Mouse (Mus musculus) embryonic facial prominence, embryonic 12.5 days (tissue): Measurements from ENCODE around the gene Ppie. TPM values are rescaled to one million over a fixed set of nuclear protein-coding genes. Genes with fewer than 3 reads are reported as not detected.
A peak's percentile ranks its signal among the peaks of the same experiment; 100 is the strongest.
"Not testable (repeated sequence)": the region's sequence is repeated elsewhere in the genome, so short reads cannot be mapped to it uniquely, and the experiment has no call there.

Experiments used
- ATAC-seq: fragments of 200-750 bp; cut with Nextera tagmentation; 2 replicates; pipeline ENCODE4 v1.8.0; 2017; ENCODE audit not compliant: insufficient number of reproducible peaks, insufficient read depth, low FRiP score, low TSS enrichment
- H3K27ac ChIP-seq: fragments of 300-500 bp; sonication (generic); 2 replicates; pipeline ENCODE4 v1.5.1; 2016; ENCODE audit warnings: mild to moderate bottlenecking
- H3K27me3 ChIP-seq: fragments of 300-500 bp; sonication (generic); 2 replicates; pipeline ENCODE4 v1.6.1; 2016; ENCODE audit warnings: mild to moderate bottlenecking, moderate library complexity
- H3K36me3 ChIP-seq: fragments of 300-500 bp; sonication (generic); 2 replicates; pipeline ENCODE4 v1.6.1; 2016; ENCODE audit warnings: mild to moderate bottlenecking
- H3K4me1 ChIP-seq: fragments of 300-500 bp; sonication (generic); 2 replicates; pipeline ENCODE4 v1.6.1; 2016
- H3K4me2 ChIP-seq: fragments of 300-500 bp; sonication (generic); replicated peaks from 2 replicates; pipeline ENCODE4 v1.6.1; 2016; ENCODE audit warnings: mild to moderate bottlenecking, moderate library complexity
- H3K4me3 ChIP-seq: fragments of 300-500 bp; sonication (generic); 2 replicates; pipeline ENCODE4 v1.5.1; 2016; ENCODE audit warnings: mild to moderate bottlenecking
- H3K9ac ChIP-seq: fragments of 300-500 bp; sonication (generic); 2 replicates; pipeline ENCODE4 v1.6.1; 2016; ENCODE audit warnings: mild to moderate bottlenecking, moderate library complexity
- H3K9me3 ChIP-seq: fragments of 300-500 bp; sonication (generic); 2 replicates; pipeline ENCODE4 v1.6.1; 2016; ENCODE audit warnings: mild to moderate bottlenecking, moderate library complexity
- WGBS: fragments of 180-500 bp; shearing (Covaris S2); methylation state at CpG from one replicate; pipeline ENCODE4 v1.1.7; 2016; 5-methylcytosine and 5-hydroxymethylcytosine counted together
- polyA plus RNA-seq: library from polyadenylated mRNA; unstranded; fragments of >200 nt; fragmentation: Nextera tagmentation; extraction: Ambion mirVana; gene quantifications from 2 replicates; pipeline ENCODE4 v1.2.1, GENCODE M21; 2016

Gene Ppie
- 108 and 110 TPM in 2 replicates for polyA plus RNA-seq

DNA sequence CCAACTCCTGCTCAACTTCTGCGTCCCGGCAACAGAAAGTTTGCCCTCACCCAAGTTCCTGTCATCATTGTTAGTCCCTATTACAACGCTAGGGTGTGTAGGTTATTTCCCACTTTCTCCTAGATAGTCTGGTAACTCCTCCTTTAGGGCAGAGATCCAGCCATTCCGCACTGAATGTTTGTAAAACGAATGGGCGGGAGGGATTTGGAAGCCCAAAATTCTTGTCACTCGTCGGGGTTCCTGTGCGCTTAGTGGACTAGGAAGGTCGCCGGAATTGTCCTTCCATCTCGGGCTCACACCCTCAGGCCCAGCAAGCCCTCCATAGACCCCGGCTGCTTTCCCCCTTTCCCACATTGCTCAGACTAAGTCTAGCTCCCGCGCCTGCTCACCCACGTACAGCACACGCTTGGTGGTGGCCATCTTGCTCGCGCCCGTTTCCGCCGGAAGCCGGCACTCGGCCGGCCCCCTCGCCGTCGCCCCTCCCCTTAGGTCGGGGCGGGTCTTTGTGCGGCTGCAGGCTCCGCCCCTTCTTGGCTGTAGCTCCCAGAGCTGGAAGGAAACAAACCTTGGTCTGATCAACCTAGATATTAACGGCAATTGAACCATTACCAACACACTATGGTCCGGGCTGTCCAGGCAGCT, at the start of gene Ppie:
Ppie (minus strand) TSS at position 439 of the 642 bp plus-strand sequence.
- H3K4me3 ChIP-seq, result peak within 1 kb of the TSS; percentile 59
- peaks cover 19% of the 10 kb centered on the region for H3K36me3 ChIP-seq
- no peaks in the 10 kb centered on the region for H3K9me3 ChIP-seq
- WGBS, result under 1% methylated on average over 34 of the region's 34 CpGs
- H3K27me3 ChIP-seq, result no peaks in the 10 kb centered on the region
- peaks cover 12% of the 10 kb centered on the region for H3K4me1 ChIP-seq
- H3K27ac ChIP-seq, result peak within 1 kb of the TSS; percentile 91
- peak; percentile 93 for ATAC-seq
- peak within 1 kb of the TSS; percentile 64 for H3K9ac ChIP-seq
- H3K4me2 ChIP-seq, result peak within 1 kb of the TSS; percentile 88

DNA sequence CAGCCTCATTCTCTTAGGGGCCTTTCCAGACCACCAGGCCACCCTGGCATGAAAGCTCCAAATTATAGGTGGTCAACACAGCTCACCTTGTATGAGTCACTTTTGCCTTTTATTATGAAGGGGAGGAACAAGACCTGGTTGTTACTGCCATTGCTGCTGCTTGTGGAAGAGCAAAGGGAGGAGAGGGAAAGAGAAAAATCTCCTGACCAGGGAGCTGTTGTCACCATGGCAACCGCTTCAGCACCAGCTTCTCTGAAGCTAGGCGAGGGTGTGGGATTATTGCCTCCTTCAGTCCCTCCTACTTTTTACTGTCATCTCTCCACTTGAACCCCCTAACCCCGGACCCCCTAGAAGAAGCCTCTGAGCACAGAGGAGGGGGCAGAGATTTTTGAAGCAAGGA, 45.1 kb upstream of the Ppie start:
- Histone ChIP-seq H3K4me2 (no peak overlapping the region), H3K27me3 (peaks cover 68% of the 10 kb centered on the region), H3K4me1 (peaks cover 3% of the 10 kb centered on the region; the same call in 1 of the 2 replicates), H3K27ac (no peak overlapping the region), H3K36me3 (no peaks in the 10 kb centered on the region), H3K9ac (no peak overlapping the region), H3K9me3 (no peaks in the 10 kb centered on the region), H3K4me3 (no peak overlapping the region)
- 40% methylated on average over 3 of the region's 3 CpGs for WGBS
- no peak for ATAC-seq

DNA sequence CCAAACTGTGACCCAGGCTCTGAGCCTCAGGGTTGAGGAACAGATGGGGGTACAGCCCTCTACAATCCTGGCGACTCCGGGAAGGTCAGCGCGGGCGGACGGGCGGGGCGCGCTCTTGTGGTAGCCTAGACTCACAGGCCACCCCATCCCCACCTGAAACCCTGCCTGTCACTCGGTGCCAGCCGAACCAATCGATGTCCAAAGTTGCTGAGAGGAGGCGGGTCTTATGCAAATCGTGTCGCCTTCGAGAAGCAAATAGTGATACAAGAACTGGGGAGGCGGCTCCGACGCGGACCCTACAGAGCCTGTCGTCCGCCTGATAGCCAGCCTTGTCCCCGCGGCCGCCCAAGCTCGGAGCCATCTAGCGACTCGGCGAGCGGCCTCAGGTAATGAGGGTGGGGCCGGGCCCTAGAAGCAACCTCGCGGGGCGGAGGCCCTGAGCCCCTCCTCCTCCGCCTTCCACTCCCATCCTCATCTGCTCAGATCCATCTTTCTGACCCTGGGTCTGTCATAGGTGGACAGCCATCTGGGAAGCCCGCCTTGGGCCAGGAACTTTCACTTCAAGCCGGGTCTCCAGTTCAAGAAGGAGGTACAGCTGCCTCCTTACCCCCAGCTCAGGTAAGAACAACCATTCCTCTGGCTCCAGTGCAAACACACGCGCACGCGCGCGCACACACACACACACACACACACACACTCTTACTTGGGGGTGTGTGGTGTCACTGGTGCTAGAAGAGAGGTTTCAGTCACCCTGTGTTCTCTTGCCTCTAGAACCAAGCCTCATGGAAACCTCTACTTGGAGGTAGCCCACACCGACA, 43.7 kb upstream of the Ppie start:
- peak overlapping the region; percentile 67 for H3K4me2 ChIP-seq
- no peaks in the 10 kb centered on the region for H3K9me3 ChIP-seq
- H3K27me3 ChIP-seq, result peaks cover 68% of the 10 kb centered on the region
- H3K27ac ChIP-seq, result no peak overlapping the region
- H3K36me3 ChIP-seq, result no peaks in the 10 kb centered on the region
- ATAC-seq, result peak; percentile 90
- 11% methylated on average over 44 of the region's 44 CpGs for WGBS
- H3K9ac ChIP-seq, result no peak overlapping the region
- peak overlapping the region; percentile 40 for H3K4me3 ChIP-seq
- peaks cover 3% of the 10 kb centered on the region; the same call in 1 of the 2 replicates for H3K4me1 ChIP-seq

DNA sequence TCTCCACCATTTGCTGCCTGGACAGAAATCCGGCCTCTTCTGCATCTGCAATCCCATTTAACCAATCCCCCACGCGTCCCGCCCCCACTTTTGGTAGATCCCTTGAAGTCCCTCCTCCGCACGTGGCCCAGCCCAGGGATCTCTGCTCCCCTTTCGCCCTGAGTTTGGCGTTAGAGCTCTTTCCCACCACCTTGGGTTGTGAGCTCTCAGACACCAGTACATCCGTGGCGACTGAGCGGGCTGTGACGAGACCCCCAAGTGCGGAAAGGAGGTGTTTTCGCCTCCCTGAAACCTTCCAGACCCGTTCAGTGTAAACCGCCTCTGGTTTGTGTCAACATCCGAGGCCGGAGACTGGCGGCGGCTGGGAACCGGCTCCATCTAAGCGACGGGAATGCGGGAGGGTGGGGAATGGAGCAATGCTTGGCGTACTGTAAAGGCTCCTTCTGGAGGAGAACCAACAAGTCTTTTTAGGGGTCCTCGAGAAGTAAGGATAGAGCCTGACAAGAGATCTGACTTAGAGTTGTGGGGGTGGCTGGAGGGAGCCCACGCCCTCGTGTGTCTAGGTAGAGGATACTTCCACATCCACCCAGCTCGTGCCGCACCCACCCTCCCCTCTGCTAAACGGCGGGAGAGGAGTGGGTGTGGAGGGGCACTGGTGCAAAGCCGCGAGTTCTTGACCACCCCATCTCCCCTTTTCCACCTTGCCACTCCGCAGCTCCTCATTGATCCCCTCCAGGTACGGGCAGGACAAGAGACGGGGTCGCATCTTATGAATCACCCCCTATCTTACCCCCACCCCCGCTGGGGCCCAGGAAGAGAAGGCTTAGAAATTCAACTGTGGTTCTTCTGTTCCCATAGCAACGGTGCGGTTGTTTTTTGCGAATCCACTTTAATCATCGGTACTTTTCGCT, 42.8 kb upstream of the Ppie start, which contains the start of gene Hpcal4:
Hpcal4 (plus strand) TSS at position 900 of the 911 bp plus-strand sequence.
- Histone ChIP-seq H3K4me2 (peak within 1 kb of the TSS; percentile 67), H3K9me3 (no peaks in the 10 kb centered on the region), H3K9ac (0 out of 2 replicates have a peak within 1 kb of the TSS, but pooled peaks have one; percentile 16), H3K27me3 (peaks cover 68% of the 10 kb centered on the region), H3K36me3 (no peaks in the 10 kb centered on the region), H3K4me1 (peaks cover 3% of the 10 kb centered on the region; the same call in 1 of the 2 replicates), H3K27ac (no peak within 1 kb of the TSS), H3K4me3 (peak within 1 kb of the TSS; percentile 40)
- 1% methylated on average over 43 of the region's 44 CpGs for WGBS
- 0 out of 2 replicates have a peak, but pooled peaks have one; percentile 30 for ATAC-seq

DNA sequence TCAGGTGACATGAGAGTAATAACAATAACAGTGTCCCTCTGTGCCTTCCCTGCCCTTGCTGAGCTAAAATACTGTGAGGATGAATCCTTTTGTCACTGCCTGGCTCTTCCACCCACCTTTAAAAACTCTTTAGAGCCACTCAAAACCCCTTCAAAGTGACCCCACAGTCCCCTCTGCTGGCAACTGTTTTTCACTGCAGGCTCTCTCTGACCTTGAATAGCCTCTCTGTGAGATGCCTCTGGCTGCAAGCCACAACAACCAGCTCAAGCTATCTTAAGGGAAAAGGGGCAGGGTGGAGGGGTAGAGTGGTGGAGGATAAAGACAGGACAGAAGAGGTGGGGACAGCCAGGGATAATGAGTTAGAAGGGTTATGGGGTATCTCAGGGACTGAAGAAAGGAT, 32.1 kb upstream of the Ppie start:
- ATAC-seq, result no peak
- Histone ChIP-seq H3K36me3 (no peaks in the 10 kb centered on the region), H3K4me3 (no peak overlapping the region), H3K9me3 (no peaks in the 10 kb centered on the region), H3K27me3 (peaks cover 20% of the 10 kb centered on the region), H3K9ac (no peak overlapping the region), H3K27ac (no peak overlapping the region), H3K4me1 (no peaks in the 10 kb centered on the region), H3K4me2 (no peak overlapping the region)

DNA sequence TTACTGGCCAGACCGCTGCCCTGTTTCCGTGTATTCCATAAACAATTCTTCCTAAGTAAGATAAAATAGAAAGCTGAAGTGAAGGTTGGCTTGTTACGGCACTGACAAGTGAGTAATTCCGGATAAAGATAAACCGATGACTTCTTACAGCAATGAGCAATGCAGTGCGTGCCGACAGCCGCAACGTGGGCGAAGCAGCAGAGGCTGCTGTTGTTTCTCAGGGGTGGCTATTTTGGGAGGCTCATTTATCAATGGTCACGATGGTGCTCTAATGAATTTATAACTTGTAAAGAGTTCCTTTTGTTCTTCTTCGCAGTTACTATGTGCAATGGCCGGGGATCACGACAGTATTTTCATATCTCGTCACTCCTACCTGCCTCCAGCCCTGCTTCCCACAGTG, 24.4 kb upstream of the Ppie start:
- no peaks in the 10 kb centered on the region for H3K9me3 ChIP-seq
- no peak overlapping the region for H3K4me2 ChIP-seq
- ATAC-seq, result no peak
- no peaks in the 10 kb centered on the region for H3K36me3 ChIP-seq
- no peaks in the 10 kb centered on the region; the same call in 1 of the 2 replicates for H3K4me1 ChIP-seq
- peaks cover 8% of the 10 kb centered on the region; the same call in 1 of the 2 replicates for H3K27me3 ChIP-seq
- H3K4me3 ChIP-seq, result no peak overlapping the region
- H3K9ac ChIP-seq, result no peak overlapping the region
- H3K27ac ChIP-seq, result no peak overlapping the region
- 90% methylated on average over 15 of the region's 15 CpGs for WGBS

DNA sequence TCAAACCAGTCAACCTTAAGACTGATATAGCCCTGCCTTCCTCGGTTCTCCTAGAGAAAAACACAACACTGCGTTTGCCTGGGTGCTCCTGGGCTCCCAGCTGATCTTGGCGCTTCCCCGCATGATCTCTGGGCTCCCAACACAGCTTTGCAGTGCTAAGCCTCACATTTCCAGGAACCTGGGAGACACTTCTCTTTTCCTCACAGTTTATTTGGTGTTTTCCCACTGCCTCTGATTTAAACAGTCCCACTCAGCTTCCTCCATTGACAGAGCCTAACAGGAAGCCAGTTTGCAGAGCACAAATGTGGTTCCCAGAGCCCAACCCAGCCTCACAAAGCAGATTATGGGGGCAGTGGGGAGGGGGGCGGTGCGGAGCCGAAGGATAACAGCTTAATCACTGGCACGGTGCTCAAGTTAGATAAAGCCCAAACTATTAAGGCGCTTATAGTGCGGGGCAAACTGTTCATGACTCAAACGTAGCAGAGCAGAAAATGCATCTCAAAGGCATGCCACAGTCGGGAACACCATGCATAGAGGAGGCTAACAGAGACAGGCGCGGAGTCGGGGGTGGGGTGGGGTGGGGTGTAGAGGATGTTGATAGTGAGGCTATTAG, 22.7 kb upstream of the Ppie start:
- no peak for ATAC-seq
- Histone ChIP-seq H3K9ac (no peak overlapping the region), H3K4me3 (no peak overlapping the region), H3K36me3 (no peaks in the 10 kb centered on the region), H3K27ac (no peak overlapping the region), H3K27me3 (peaks cover 8% of the 10 kb centered on the region; the same call in 1 of the 2 replicates), H3K9me3 (no peaks in the 10 kb centered on the region), H3K4me2 (peak overlapping the region; percentile 24), H3K4me1 (no peaks in the 10 kb centered on the region; the same call in 1 of the 2 replicates)
- WGBS, result 22% methylated on average over 15 of the region's 15 CpGs

DNA sequence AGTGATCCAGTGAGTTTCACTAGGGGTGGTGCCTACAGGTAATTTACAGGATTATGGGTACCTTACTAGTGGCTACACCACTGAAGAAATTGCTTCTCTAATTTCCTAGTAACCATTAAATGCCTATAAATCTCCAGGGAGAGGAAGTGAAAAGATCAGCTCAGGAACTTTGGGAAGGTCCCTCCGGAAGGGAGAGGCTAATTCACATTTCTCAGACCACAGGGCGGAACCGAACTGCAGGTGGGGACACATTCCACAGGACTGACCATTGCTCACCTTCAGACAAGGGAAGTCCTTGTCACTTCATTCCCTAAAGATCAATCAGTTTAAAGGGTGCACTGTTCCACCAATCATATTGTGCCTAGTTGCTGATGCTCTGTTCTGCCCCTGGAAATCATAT, 21.5 kb upstream of the Ppie start:
- H3K9me3 ChIP-seq, H3K27me3 ChIP-seq, H3K27ac ChIP-seq, H3K9ac ChIP-seq, ATAC-seq, H3K36me3 ChIP-seq, H3K4me1 ChIP-seq, H3K4me3 ChIP-seq, H3K4me2 ChIP-seq: not testable (repeated sequence)
- 72% methylated on average over 3 of the region's 3 CpGs for WGBS

DNA sequence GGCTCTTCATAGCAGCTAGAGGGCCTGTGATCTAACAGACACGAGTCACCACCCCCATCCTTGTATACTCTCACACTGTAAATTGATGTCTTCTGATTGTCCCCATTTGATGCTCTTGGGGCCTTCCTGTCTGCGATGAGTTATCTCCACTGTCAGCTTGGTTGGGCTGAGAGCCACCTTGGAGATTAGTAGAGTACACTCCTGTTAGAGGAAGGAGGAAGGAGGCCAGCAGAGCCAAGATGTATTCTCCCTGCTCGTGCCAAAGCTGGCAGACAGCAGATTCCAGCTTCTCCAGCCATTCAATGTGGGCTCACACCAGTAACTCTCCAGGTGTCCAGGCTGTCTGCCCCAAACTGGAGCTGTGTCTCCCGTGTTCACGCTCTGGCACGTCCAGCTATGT, 20.8 kb upstream of the Ppie start:
- no peak overlapping the region for H3K4me2 ChIP-seq
- no peaks in the 10 kb centered on the region for H3K9me3 ChIP-seq
- 76% methylated on average over 6 of the region's 6 CpGs for WGBS
- no peak overlapping the region for H3K4me3 ChIP-seq
- H3K27me3 ChIP-seq, result peaks cover 8% of the 10 kb centered on the region; the same call in 1 of the 2 replicates
- ATAC-seq, result no peak
- no peak overlapping the region for H3K9ac ChIP-seq
- H3K4me1 ChIP-seq, result no peaks in the 10 kb centered on the region; the same call in 1 of the 2 replicates
- no peaks in the 10 kb centered on the region for H3K36me3 ChIP-seq
- no peak overlapping the region for H3K27ac ChIP-seq

DNA sequence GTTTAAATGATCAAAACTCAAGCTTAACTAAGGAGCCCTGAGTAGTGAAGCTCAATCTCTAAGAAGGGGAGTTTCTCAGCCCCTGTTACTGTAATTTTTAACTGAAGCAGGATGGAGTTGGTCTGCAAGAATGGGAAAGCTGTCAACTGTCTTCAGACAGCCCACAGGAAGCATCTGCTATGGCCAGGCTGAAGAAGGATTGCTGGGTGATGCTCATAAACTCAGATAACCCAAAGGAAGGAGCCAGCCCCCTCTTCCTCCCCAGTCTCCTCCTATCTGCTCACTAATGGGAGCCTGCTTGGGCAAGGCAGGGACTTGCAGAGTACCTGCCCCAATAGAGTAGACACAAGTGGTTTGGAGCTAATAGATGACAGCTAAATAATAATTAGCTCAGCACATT, 16.1 kb upstream of the Ppie start:
- Histone ChIP-seq H3K9me3 (no peaks in the 10 kb centered on the region), H3K4me3 (no peak overlapping the region), H3K4me1 (no peaks in the 10 kb centered on the region), H3K27ac (no peak overlapping the region), H3K4me2 (no peak overlapping the region), H3K9ac (no peak overlapping the region), H3K27me3 (0 out of 2 replicates have a peak, but pooled peaks cover 3% of the 10 kb centered on the region), H3K36me3 (no peaks in the 10 kb centered on the region)
- ATAC-seq, result no peak

DNA sequence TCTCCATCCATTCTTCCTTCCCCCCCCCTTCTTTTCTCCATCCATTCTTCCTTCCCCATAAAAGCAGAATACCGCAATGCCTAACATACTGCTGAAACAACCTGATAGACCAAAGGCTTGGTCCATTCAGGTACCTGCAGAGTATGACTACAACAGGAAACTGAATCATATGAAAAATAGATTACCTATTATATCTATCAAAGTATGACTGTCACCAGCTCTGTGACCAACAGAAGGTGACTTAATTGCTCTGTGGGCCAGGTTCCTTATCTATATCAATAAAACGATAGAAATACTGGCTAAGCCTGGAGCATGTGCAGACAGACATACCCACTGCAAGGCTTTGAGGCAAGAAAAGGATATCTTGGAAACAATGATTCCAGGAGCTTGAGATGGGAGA, 15.7 kb upstream of the Ppie start:
- ATAC-seq, result no peak
- no peak overlapping the region for H3K27ac ChIP-seq
- no peaks in the 10 kb centered on the region for H3K4me1 ChIP-seq
- no peaks in the 10 kb centered on the region for H3K9me3 ChIP-seq
- 0 out of 2 replicates have a peak, but pooled peaks cover 3% of the 10 kb centered on the region for H3K27me3 ChIP-seq
- H3K36me3 ChIP-seq, result no peaks in the 10 kb centered on the region
- H3K4me3 ChIP-seq, result no peak overlapping the region
- 65% methylated on average over 2 of the region's 2 CpGs for WGBS
- H3K9ac ChIP-seq, result no peak overlapping the region
- no peak overlapping the region for H3K4me2 ChIP-seq
